Mouse (Mus musculus) cerebellum, adult (tissue): ENCODE results near the gene Slamf8.
A peak's percentile ranks its signal among the peaks of the same experiment; 100 is the strongest.

Source experiments
- ATAC-seq: cut with Nextera tagmentation; 2 replicates; pipeline ENCODE4 v1.9.2; 2017; ENCODE audit warnings: mild to moderate bottlenecking, moderate library complexity, mixed read lengths; ENCODE audit not compliant: insufficient number of reproducible peaks, low FRiP score, low TSS enrichment

Gene Slamf8

DNA sequence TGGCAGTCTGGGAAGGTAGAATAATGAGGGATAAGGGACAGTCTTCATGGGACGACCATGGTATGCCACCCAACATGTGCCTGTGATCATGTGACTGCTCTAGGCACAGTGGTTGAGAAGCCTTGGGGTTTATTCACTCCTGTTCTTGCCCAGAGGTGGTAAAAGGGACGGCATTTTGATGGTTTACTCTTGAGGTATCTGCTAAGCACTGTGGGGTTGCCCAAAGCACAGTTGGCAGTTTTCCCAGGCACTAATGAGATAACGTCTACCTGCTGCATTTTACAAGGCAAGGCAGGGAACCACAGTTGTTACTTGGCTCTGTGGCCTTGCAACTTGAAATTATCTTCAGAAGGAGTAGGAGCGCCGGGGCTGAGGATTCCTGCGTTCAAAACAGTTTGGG is 50.5 kb downstream of the Slamf8 start:
- ATAC-seq: no peak

DNA sequence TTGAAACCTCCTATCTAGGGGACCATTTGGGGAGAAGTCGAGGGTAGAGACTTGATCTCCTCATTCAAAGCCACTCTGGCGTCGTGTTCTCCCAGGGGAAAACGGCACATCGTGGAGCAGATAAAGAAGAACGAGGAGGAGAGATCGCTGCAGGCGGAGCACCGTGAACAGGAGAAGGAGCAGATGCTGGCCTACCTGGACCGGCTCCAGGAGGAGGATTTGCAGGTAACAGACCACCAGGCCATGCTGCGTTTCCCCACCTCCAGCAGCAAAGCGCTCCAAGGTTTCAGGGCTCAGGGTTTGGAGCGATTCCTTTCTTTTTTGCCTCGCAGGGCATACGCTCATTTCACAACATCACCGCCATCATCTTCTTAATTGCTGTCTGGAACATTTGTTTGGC is 55.3 kb downstream of the Slamf8 start:
- no peak for ATAC-seq

DNA sequence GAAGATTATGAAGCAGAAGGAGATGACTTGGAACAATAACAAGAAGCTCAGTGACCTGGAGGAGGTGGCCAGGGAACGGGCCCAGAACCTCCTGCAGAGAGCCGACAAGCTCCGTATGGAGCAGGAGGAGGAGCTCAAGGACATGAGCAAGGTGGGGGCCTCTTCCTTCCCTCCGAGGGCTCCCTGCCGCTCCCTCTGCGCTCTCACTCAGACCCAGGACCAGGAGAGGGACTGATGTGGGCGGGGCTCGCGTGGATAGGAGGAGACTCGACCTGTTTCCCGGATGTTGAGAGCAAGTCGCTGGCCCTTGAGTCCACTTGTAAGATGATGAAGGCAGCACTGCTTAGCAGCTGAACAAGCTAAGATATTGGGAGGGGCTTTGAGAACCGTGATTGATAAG is 57.8 kb downstream of the Slamf8 start:
- peak; percentile 78 for ATAC-seq
